Mouse (Mus musculus) heart, embryonic 16.5 days (tissue): Measurements from ENCODE around the gene Scaf4. TPM values are rescaled to one million over a fixed set of nuclear protein-coding genes. Genes with fewer than 3 reads are reported as not detected.

Source experiments
- ATAC-seq: fragments of 200-750 bp; cut with Nextera tagmentation; replicated peaks from 2 replicates; pipeline ENCODE4 v1.8.0; 2017; ENCODE audit warnings: moderate number of reproducible peaks; ENCODE audit not compliant: insufficient read depth, low FRiP score; ENCODE audit errors: extremely low read depth
- H3K27ac ChIP-seq: fragments of 300-500 bp; sonication (generic); 2 replicates; pipeline ENCODE4 v1.5.1; 2014; ENCODE audit warnings: mild to moderate bottlenecking, low read length, control low read depth, moderate library complexity
- H3K27me3 ChIP-seq: fragments of 300-500 bp; sonication (generic); 2 replicates; pipeline ENCODE4 v1.6.1; 2014; ENCODE audit warnings: low read length, mixed read lengths; ENCODE audit not compliant: control insufficient read depth, insufficient read depth
- H3K36me3 ChIP-seq: fragments of 300-500 bp; sonication (generic); 2 replicates; pipeline ENCODE4 v1.6.1; 2014; ENCODE audit not compliant: control insufficient read depth, insufficient read depth
- H3K4me1 ChIP-seq: fragments of 300-500 bp; sonication (generic); 2 replicates; pipeline ENCODE4 v1.6.1; 2014; ENCODE audit warnings: low read length, mixed read lengths; ENCODE audit not compliant: control insufficient read depth, insufficient read depth
- H3K4me2 ChIP-seq: fragments of 300-500 bp; sonication (generic); 2 replicates; pipeline ENCODE4 v1.6.1; 2014; ENCODE audit warnings: low read depth, mild to moderate bottlenecking, control low read depth, low read length
- H3K4me3 ChIP-seq: fragments of 300-500 bp; sonication (generic); 2 replicates; pipeline ENCODE4 v1.5.1; 2014; ENCODE audit warnings: mild to moderate bottlenecking, control low read depth, low read length
- H3K9ac ChIP-seq: fragments of 300-500 bp; sonication (generic); 2 replicates; pipeline ENCODE4 v1.6.1; 2014; ENCODE audit warnings: low read length, control low read depth
- H3K9me3 ChIP-seq: fragments of 300-500 bp; sonication (generic); replicated peaks from 2 replicates; pipeline ENCODE4 v1.6.1; 2016; ENCODE audit warnings: low read length; ENCODE audit not compliant: control insufficient read depth
- WGBS: fragments of 180-500 bp; shearing (Covaris S2); extraction: QIAGEN DNeasy Blood & Tissue Kit; methylation state at CpG from one replicate; pipeline ENCODE4 v1.1.7; 2014; 5-methylcytosine and 5-hydroxymethylcytosine counted together
- polyA plus RNA-seq: library from polyadenylated mRNA; unstranded; fragments of >200 nt; fragmentation: Nextera tagmentation; extraction: Ambion mirVana; gene quantifications from 2 replicates; pipeline ENCODE4 v1.2.1, GENCODE M21; 2015

Scaf4 gene
- 17.0 and 19.8 TPM in 2 replicates for polyA plus RNA-seq

DNA sequence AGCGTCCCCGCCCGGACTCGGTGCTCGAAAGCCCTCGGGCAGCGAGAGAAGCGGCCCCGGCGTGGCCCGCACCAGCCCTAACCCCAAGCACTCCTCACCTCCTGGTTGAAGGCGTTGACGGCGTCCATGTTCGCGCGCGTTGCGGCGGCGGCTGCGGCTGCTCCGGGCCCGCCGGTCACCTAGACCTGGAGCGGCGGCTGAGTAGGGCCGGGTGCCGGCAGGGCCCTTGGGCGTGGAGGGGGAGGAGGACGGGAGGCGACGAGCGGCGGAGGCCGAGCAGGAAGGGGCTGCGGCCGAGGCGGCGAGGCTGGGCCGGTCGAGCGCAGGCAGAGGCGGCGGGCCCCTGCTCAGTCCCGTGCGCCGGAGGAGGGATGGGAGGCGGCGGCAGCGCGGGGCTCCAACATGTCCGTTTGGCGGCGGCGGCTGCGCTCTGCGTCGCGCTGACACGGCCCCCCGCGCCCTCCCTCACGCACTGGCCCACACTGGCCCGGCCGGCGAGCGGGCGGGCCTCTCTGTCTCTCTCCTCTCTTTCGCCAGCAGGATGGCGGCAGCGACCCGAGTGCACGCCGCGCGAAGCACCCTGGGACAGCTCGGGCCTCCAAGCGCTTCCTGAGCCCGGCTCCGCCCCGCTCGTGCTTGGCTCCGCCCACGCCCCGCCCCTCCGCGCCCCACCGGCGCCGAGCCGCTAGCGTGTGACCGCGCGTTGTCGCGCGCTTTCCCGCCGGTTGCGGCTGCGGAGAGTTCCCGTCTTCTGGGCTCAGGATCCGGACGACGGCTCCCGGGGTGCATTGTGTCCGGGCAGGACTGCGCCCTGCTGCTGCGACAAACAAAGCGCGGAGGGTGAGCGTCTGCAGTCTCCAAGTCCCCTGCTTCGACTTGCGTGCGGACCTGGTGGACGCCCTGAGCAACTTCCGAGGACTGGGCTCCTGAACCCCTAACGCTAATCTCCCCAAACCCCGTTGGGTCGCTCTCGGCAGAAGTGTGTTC is at the start of gene Scaf4:
Gene Scaf4, minus strand, starts transcription at position 599 of the 987 bp plus-strand sequence.
- Histone ChIP-seq H3K27me3 (no peaks in the 10 kb centered on the region), H3K9me3 (no peaks in the 10 kb centered on the region), H3K36me3 (no peaks in the 10 kb centered on the region), H3K4me2 (peak within 1 kb of the TSS; percentile 98), H3K4me3 (peak within 1 kb of the TSS; percentile 100), H3K4me1 (peaks cover 38% of the 10 kb centered on the region), H3K27ac (peak within 1 kb of the TSS; percentile 98), H3K9ac (peak within 1 kb of the TSS; percentile 100)
- under 1% methylated on average over 116 of the region's 123 CpGs for WGBS
- peak; percentile 96 for ATAC-seq

DNA sequence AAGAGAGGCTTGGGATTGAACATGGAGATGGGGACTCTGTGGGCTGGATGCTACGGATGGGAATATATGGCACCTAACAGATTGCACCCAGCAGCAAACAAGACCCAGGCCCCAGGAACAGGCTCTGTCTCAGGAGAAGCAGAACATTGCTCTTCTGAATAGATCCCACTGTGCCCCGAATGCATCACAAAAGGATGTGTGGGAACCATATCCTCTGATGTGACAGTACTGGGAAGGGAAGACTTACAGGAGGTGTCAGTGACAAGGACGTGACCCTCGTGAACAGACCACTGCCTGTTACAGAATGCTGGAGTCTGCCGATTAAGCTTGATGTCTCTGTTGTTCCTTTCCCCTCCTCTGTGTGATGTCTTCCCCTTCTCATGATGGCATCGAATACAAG is 48.2 kb upstream of the Scaf4 start:
- no peak overlapping the region for H3K9ac ChIP-seq
- WGBS, result 52% methylated on average over 6 of the region's 6 CpGs
- H3K36me3 ChIP-seq, result no peaks in the 10 kb centered on the region
- no peak overlapping the region for H3K4me2 ChIP-seq
- no peak overlapping the region for H3K27ac ChIP-seq
- H3K27me3 ChIP-seq, result peaks cover 3% of the 10 kb centered on the region; the same call in 1 of the 2 replicates
- ATAC-seq, result no peak
- no peak overlapping the region for H3K4me3 ChIP-seq
- no peaks in the 10 kb centered on the region for H3K4me1 ChIP-seq
- H3K9me3 ChIP-seq, result no peaks in the 10 kb centered on the region

DNA sequence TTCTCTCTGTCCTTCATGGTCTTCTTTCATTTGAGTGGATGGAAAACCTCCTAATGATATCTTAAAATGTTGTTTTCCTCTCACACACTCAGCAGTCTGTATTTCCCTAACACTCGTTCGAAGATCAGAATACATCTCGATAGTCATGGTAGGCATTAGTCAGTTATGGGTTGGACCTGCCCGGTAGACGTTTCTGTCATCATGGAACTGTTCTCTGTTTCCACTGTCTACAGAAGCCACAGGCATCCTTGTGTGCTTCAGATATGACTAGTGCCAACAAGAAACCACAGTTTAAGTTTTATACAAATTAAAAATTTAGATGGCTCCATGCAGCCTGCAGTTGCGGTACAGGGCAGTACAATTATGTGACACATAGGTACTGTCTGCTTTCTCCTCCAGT is 46.7 kb upstream of the Scaf4 start:
- no peak overlapping the region for H3K4me2 ChIP-seq
- H3K27me3 ChIP-seq, result 0 out of 2 replicates have a peak, but pooled peaks cover 3% of the 10 kb centered on the region
- 83% methylated on average over 6 of the region's 6 CpGs for WGBS

DNA sequence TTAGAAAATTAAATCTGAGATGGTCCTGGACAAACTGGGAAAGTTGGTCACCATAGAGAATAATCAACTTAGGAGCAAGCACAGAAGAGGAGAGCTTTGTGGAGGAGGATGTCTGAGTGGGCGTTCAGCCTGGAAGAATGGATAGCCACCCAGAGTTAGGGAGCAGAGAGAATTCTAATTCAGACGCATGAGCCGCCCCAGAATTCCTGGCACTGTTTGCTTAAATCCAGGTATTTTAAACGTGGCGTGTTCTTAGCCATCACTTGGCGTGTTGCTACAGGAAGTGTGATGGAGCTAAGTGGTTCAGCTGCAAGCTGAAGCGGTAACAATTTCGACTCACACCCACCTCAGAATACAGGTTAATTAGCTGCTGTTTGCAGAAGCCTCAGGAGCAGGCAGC is 45.2 kb upstream of the Scaf4 start:
- Histone ChIP-seq H3K36me3 (no peaks in the 10 kb centered on the region), H3K9ac (no peak overlapping the region), H3K4me2 (no peak overlapping the region), H3K27me3 (0 out of 2 replicates have a peak, but pooled peaks cover 3% of the 10 kb centered on the region), H3K9me3 (no peaks in the 10 kb centered on the region), H3K4me1 (no peaks in the 10 kb centered on the region), H3K4me3 (no peak overlapping the region), H3K27ac (no peak overlapping the region)
- no peak for ATAC-seq
- WGBS, result 64% methylated on average over 8 of the region's 8 CpGs

More for the DNA sequence above, 46.7 kb upstream of the Scaf4 start:
- H3K9me3 ChIP-seq, result no peaks in the 10 kb centered on the region
- H3K4me3 ChIP-seq, result no peak overlapping the region
- H3K4me1 ChIP-seq, result no peaks in the 10 kb centered on the region
- H3K9ac ChIP-seq, result no peak overlapping the region
- no peaks in the 10 kb centered on the region for H3K36me3 ChIP-seq
- no peak for ATAC-seq
- no peak overlapping the region for H3K27ac ChIP-seq

DNA sequence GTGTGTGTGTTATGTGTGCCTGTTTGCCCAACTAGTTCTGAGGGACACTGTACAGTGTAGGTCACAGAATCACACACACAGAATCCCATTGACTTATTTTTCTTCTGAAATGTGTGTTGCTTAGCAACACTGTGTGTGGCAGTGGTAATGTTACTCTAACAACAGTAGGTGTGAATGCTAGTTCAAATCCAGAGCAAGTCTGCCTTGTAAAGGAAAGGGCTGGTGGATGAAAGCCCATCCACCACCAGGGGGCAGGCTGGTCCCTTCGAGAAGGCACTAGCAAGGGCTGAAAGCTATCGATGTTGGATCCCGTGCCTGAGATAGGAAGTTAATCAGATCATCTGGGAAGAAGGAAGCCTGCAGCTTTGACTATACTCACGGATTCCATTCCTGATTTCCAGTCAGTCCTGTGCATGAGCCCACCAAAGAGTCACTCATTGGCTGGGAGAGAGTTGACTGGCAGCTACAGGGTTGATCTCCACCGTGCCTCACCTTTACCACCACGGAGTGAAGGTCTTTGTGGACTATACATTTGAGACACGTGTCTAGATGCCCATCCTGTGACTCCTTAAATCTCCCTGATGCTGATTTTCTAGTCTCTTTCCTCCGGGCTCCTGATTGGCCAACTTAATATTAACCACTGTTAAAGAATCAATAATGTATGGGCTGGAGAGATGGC is 38.7 kb upstream of the Scaf4 start:
- no peaks in the 10 kb centered on the region for H3K36me3 ChIP-seq
- no peaks in the 10 kb centered on the region for H3K27me3 ChIP-seq
- no peak overlapping the region for H3K4me3 ChIP-seq
- no peak overlapping the region for H3K4me2 ChIP-seq
- H3K27ac ChIP-seq, result no peak overlapping the region
- H3K9me3 ChIP-seq, result no peaks in the 10 kb centered on the region
- H3K9ac ChIP-seq, result no peak overlapping the region
- WGBS, result 25% methylated on average over 8 of the region's 8 CpGs
- ATAC-seq, result no peak
- H3K4me1 ChIP-seq, result no peaks in the 10 kb centered on the region

DNA sequence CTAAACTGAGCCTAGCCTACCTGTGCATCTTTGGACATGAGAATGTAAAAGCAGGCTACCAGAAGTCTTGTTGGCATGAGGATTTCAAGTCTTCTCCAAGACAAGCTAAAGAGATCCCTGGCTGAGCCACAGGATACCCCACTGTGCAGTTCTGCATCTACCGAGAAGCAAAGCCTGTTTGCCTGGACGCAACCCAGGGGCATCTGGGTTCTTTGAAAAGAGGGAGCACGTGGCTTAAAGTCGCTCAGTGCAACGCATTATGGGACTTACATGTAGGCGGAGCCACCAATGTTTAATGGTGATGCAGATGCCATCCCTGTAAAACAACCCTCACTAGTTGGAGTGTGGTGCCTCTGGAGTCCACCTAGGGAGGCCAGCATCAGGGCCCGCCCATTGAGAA is 35.0 kb upstream of the Scaf4 start:
- ATAC-seq, result no peak
- no peaks in the 10 kb centered on the region for H3K9me3 ChIP-seq
- no peaks in the 10 kb centered on the region for H3K4me1 ChIP-seq
- no peak overlapping the region for H3K9ac ChIP-seq
- H3K36me3 ChIP-seq, result no peaks in the 10 kb centered on the region
- H3K27me3 ChIP-seq, result no peaks in the 10 kb centered on the region
- no peak overlapping the region for H3K27ac ChIP-seq
- no peak overlapping the region for H3K4me3 ChIP-seq
- no peak overlapping the region for H3K4me2 ChIP-seq
- 79% methylated on average over 7 of the region's 7 CpGs for WGBS

DNA sequence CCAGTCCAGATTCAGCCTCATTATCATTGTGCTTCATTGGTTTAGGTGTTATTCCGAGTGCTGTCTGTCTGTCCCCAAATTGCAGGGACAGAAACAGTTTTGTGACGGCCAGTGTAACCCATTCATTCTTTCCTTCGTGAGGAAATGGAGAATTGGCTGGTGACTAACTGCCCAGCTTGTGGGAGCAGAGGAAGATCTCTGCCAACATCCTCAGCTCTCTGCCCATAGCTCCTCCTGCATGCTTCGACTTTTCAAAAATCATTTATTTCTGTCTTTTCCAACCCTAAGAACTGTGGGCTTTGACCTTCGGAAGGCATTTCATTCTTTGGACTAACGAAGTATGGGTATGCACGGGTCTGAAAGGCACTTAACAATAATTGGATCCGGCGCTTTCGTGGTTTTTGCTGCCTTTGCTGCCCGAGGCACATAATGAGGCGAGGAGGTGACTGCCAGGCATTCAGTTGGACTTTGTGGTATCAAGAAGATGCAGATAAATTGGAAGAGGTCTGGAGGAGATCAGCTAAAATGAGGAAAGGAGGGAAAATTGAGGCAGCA is 34.1 kb upstream of the Scaf4 start:
- H3K27me3 ChIP-seq, result no peaks in the 10 kb centered on the region
- H3K9me3 ChIP-seq, result no peaks in the 10 kb centered on the region
- H3K9ac ChIP-seq, result no peak overlapping the region
- 80% methylated on average over 12 of the region's 12 CpGs for WGBS
- no peaks in the 10 kb centered on the region for H3K36me3 ChIP-seq
- no peaks in the 10 kb centered on the region for H3K4me1 ChIP-seq
- no peak overlapping the region for H3K4me3 ChIP-seq
- no peak for ATAC-seq
- no peak overlapping the region for H3K4me2 ChIP-seq
- no peak overlapping the region for H3K27ac ChIP-seq

DNA sequence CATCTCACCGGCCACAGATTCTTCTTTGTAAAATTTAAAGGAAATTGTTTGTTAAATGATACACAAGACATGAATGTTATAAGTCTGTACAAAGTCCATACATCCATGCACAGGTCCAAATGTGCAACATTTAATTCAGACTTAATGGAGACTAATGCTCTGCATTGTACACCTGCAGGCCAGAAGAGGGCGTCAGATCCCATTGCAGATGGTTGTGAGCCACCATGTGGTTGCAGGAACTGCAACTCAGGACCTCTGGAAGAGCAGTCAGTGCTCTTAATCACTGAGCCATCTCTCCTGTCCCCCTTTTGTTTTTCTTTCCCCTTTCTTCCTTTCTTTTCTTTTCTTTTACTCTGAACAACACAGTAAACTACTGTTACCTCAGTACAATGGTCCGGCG is 33.5 kb upstream of the Scaf4 start:
- 84% methylated on average over 4 of the region's 4 CpGs for WGBS
- H3K4me1 ChIP-seq, result no peaks in the 10 kb centered on the region
- no peak overlapping the region for H3K27ac ChIP-seq
- no peak overlapping the region for H3K4me3 ChIP-seq
- ATAC-seq, result no peak
- no peak overlapping the region for H3K9ac ChIP-seq
- H3K4me2 ChIP-seq, result no peak overlapping the region
- no peaks in the 10 kb centered on the region for H3K27me3 ChIP-seq
- no peaks in the 10 kb centered on the region for H3K36me3 ChIP-seq
- H3K9me3 ChIP-seq, result no peaks in the 10 kb centered on the region

DNA sequence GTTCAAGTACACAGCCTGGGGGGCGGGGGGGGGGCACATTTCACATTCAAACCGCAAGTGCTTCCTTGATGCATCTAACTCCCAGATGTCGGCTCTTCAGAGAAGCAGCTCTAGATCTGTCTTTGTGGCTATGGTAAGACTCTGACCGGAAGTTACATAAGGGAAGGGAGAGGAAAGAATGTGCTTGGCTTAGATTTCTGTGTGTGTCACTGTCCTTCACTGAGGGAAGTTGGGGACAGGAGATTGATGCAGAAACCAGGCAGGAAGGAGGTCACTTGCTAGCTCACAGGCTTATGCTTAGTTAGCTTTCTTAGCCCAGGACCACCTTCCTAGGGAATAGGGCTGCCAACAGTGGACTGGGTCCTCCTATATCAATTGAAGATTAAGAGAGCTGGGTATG is 31.6 kb upstream of the Scaf4 start:
- Histone ChIP-seq H3K4me2 (no peak overlapping the region), H3K9ac (no peak overlapping the region), H3K27ac (no peak overlapping the region), H3K36me3 (no peaks in the 10 kb centered on the region), H3K4me3 (no peak overlapping the region), H3K27me3 (no peaks in the 10 kb centered on the region), H3K9me3 (no peaks in the 10 kb centered on the region), H3K4me1 (no peaks in the 10 kb centered on the region)
- no peak for ATAC-seq
- WGBS, result 73% methylated on average over 4 of the region's 4 CpGs
